Mouse (Mus musculus): ENCODE measurements at regions not wholly inside any gene's neighbourhood (a gene's known extent, or its start where the extent isn't known, plus 50 kb on each side); places are given as distances from the start of the nearest gene placed in this dataset.

DNA sequence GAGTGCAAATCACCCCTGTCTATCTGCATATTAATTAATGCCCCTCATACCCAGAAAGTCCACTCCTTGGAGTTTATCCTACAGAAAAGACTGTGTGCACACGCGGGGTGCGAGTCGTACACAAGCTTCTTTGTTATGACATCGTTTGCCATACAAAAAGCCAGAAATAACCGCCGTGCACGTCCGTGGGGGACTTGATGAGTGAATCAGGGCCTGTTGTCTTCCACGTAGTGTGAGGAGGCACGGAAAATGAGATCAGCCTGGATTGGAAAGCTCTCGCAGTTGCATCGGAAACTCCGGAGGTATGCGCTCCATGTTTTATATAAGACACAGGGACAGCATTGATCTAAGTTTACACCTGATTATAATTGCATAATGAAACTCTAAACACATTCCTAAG is 120.3 kb downstream of the Etnk1 start:
- H3K4me1 ChIP-seq, result no peaks in the 10 kb centered on the region
- no peak overlapping the region for H3K9ac ChIP-seq
- no peak for ATAC-seq (ENCODE audit: low FRiP score, low read depth)
- 79% methylated on average over 15 of the region's 15 CpGs for WGBS
- no peaks in the 10 kb centered on the region for H3K9me3 ChIP-seq
- H3K4me2 ChIP-seq (replicated peaks), result no peak overlapping the region
- no peaks in the 10 kb centered on the region for H3K36me3 ChIP-seq
- no peak overlapping the region for H3K4me3 ChIP-seq
- no peaks in the 10 kb centered on the region for H3K27me3 ChIP-seq (replicated peaks)
- H3K27ac ChIP-seq, result no peak overlapping the region

DNA sequence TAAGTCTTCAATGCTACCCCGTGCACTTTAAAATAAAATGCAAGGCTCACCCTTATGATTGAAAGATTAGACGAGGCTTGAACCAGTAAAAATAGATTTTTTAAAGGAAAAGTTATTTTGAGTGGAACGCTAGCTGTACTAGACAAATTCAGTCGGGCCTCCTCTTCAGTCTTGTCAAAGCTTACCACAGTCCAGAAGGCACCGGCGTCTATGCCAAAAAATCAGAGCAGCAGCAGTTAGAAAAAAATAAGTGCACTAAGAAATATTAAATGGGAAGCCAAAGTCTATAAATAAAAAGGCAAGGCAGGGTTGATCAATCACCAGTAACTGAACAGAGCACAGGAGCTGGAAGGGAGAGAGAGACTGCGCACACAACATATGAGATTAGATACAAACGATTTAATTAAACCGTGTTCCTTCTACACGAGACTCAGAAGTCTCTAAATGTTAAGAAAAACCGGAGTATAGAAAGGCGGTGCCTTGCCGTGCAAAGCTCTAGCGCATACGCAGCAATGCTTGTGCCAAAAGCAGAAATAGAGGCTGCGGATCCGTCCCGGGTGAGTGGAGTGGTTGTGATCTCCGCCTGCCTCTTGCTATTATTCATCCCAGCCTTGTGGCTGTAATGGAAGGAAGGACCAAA is 121.6 kb downstream of the Etnk1 start:
- Histone ChIP-seq H3K4me3 (no peak overlapping the region), H3K9me3 (no peaks in the 10 kb centered on the region), H3K27ac (no peak overlapping the region), H3K27me3 (replicated peaks) (no peaks in the 10 kb centered on the region), H3K9ac (no peak overlapping the region), H3K36me3 (no peaks in the 10 kb centered on the region), H3K4me1 (no peaks in the 10 kb centered on the region), H3K4me2 (replicated peaks) (no peak overlapping the region)
- WGBS, result 85% methylated on average over 19 of the region's 19 CpGs
- no peak for ATAC-seq (ENCODE audit: low FRiP score, low read depth)

DNA sequence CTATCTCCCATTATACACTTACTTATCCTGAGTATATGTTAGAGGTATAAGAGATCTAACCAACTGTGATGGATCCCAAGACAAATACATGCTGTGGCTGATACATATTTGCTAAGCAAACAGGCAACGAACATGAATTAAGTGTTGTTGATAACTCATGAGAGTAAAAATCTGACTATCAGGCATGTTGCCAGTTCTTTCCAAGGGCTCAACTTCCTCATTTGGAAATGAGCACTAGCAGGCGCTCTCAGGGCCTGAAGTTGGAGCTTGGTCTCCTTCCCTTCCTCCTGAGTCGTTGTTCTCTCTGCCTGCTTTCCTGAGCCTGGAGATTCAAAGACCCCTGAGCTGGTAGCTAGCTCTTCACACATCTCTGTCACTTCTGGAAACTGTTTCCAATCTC is 126.6 kb downstream of the Etnk1 start:
- no peak overlapping the region for H3K4me3 ChIP-seq
- WGBS, result 85% methylated on average over 3 of the region's 3 CpGs
- no peak for ATAC-seq (ENCODE audit: low FRiP score, low read depth)
- no peaks in the 10 kb centered on the region for H3K9me3 ChIP-seq
- no peak overlapping the region for H3K27ac ChIP-seq
- no peaks in the 10 kb centered on the region for H3K4me1 ChIP-seq
- H3K9ac ChIP-seq, result no peak overlapping the region
- H3K27me3 ChIP-seq (replicated peaks), result no peaks in the 10 kb centered on the region
- H3K4me2 ChIP-seq (replicated peaks), result no peak overlapping the region
- H3K36me3 ChIP-seq, result no peaks in the 10 kb centered on the region

DNA sequence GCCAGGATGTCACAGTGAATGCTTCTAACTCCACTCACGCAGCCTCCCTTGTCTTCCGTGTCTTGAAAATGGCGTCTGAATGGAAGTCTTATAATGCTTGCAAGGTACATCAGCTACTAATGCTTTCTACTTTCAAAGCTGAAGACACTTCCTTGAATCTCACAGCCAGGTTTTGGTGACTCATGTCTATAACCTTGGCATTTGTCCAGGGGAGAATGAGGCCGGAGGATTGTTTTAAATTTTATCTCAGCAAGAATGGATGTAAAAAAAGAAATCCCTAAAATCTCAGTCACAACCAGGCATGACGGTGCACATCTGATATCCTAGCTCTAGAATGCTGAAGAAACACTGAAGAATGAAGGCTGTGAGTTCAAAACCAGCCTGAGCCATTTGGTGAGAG is 131.4 kb downstream of the Etnk1 start:
- Histone ChIP-seq H3K4me1 (no peaks in the 10 kb centered on the region), H3K4me2 (replicated peaks) (no peak overlapping the region), H3K27ac (no peak overlapping the region), H3K36me3 (no peaks in the 10 kb centered on the region), H3K27me3 (replicated peaks) (no peaks in the 10 kb centered on the region), H3K9ac (no peak overlapping the region), H3K4me3 (no peak overlapping the region), H3K9me3 (no peaks in the 10 kb centered on the region)
- 92% methylated on average over 5 of the region's 5 CpGs for WGBS
- no peak for ATAC-seq (ENCODE audit: low FRiP score, low read depth)

DNA sequence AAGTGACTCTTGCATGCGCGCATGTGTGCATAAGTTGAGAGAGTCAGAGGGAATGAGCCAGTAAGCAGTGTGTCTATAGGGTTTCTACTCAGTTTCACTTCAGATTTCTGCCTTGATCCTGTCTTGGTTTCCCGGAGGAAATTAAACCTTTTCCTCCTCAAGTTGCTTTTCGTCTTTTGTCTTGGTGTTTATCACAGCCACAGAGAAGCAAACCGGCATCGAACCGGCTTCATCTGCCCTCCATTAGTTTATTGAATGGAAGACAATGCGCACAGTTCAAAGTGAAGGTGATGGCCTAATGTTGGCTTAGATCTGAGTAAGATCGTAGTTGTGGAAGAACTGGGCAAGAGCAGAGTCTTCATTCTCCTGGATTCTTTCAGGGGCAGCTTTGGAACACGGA is 134.4 kb downstream of the Etnk1 start:
- no peaks in the 10 kb centered on the region for H3K4me1 ChIP-seq
- no peaks in the 10 kb centered on the region for H3K36me3 ChIP-seq
- H3K27ac ChIP-seq, result no peak overlapping the region
- H3K4me2 ChIP-seq (replicated peaks), result no peak overlapping the region
- no peaks in the 10 kb centered on the region for H3K9me3 ChIP-seq
- no peak overlapping the region for H3K4me3 ChIP-seq
- no peak overlapping the region for H3K9ac ChIP-seq
- no peak for ATAC-seq (ENCODE audit: low FRiP score, low read depth)
- WGBS, result 95% methylated on average over 10 of the region's 10 CpGs
- no peaks in the 10 kb centered on the region for H3K27me3 ChIP-seq (replicated peaks)

DNA sequence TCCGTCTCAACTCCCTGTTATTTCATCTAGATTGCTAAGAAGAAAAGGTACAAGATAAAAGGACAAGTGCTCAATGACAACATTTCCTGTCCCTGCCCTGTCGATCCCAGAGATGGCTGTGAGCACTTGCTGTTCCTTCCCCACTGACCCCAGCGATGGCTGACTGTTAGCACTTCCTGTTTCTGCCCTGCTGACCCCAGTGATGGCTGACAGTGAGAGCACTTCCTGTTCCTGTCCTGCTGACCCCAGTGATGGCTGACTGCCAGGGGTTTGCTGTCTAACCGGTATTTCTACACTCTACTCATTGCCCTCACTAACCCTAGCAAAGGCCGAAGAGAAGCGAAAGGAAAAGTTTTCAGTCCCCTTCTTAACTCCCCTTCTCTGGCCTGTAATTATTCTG is 140.3 kb downstream of the Etnk1 start:
- H3K27ac ChIP-seq, result no peak overlapping the region

DNA sequence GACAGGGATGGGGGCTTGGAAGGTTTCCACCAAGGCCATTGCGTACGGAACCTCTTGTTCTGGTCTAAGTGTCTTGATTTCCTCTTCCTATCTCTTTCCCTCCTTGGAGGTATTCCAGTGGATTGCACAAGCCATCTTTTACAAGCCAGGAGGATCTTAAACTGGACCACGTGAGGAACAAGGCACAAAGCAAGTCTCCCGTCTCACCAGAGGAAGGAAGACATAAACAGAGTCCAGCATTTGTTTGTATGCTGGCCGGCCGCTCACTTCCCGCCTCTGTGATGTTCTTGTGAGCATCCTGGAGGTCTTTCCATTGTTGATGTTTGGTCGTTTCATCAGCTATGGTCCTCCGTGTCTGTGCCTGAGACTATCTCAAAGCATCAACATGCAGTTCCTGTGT is 148.8 kb downstream of the Etnk1 start:
- Histone ChIP-seq H3K4me1 (no peaks in the 10 kb centered on the region), H3K27me3 (replicated peaks) (no peaks in the 10 kb centered on the region), H3K36me3 (no peaks in the 10 kb centered on the region), H3K4me3 (no peak overlapping the region), H3K9me3 (no peaks in the 10 kb centered on the region), H3K27ac (no peak overlapping the region), H3K9ac (no peak overlapping the region), H3K4me2 (replicated peaks) (no peak overlapping the region)
- ATAC-seq (ENCODE audit: low FRiP score, low read depth), result no peak
- 79% methylated on average over 9 of the region's 9 CpGs for WGBS

More for the DNA sequence above, 140.3 kb downstream of the Etnk1 start:
- no peaks in the 10 kb centered on the region for H3K9me3 ChIP-seq
- WGBS, result 78% methylated on average over 6 of the region's 6 CpGs
- ATAC-seq (ENCODE audit: low FRiP score, low read depth), result no peak
- no peaks in the 10 kb centered on the region for H3K36me3 ChIP-seq
- H3K27me3 ChIP-seq (replicated peaks), result no peaks in the 10 kb centered on the region
- H3K9ac ChIP-seq, result no peak overlapping the region
- H3K4me1 ChIP-seq, result no peaks in the 10 kb centered on the region
- H3K4me3 ChIP-seq, result no peak overlapping the region
- H3K4me2 ChIP-seq (replicated peaks), result no peak overlapping the region

DNA sequence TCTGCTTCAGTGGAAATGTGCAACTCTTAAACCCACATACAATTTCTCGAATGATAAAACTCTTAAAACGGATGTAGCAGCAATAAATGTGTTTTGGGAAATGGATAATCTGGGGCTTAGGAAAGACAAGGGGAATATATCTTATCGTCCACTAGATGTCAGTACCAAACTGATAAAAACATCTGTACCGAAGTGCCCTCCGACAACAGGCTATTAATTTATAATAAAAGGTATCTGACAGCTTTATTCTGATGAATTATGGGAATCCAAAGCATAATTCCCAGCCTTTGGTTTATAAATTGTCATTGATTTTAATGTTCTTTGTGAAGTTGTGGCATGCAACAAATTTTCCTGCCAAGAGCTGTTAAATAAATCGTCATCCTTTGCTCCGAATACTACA is 153.4 kb downstream of the Etnk1 start:
- no peaks in the 10 kb centered on the region for H3K9me3 ChIP-seq
- H3K36me3 ChIP-seq, result no peaks in the 10 kb centered on the region
- no peaks in the 10 kb centered on the region for H3K27me3 ChIP-seq (replicated peaks)
- no peak for ATAC-seq (ENCODE audit: low FRiP score, low read depth)
- no peak overlapping the region for H3K9ac ChIP-seq
- no peak overlapping the region for H3K4me2 ChIP-seq (replicated peaks)
- H3K4me1 ChIP-seq, result peaks cover 4% of the 10 kb centered on the region; the same call in 1 of the 2 replicates
- no peak overlapping the region for H3K4me3 ChIP-seq
- H3K27ac ChIP-seq, result no peak overlapping the region
- WGBS, result 51% methylated on average over 7 of the region's 7 CpGs

DNA sequence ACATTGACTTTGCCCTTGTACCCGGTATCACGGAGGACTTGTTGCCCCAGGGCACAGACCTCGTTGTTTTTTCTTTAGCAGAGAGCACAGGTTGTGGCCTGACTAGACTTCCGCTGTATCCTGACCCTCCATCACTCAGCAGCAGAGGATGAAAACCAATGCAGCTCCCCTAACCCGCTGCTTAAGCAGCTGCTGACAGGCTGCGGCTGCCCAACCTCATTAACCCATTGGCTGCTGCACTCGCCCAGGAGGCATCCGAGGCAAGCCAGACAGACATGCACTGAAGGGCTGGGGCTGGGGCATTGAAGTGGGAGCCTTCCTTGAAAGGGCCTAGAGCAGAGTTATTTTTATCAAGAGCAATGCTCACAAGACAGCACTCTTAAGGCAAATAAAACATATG is 157.6 kb downstream of the Etnk1 start:
- H3K4me2 ChIP-seq (replicated peaks), result no peak overlapping the region
- ATAC-seq (ENCODE audit: low FRiP score, low read depth), result peak; percentile 49; the same call in 1 of the 2 replicates

DNA sequence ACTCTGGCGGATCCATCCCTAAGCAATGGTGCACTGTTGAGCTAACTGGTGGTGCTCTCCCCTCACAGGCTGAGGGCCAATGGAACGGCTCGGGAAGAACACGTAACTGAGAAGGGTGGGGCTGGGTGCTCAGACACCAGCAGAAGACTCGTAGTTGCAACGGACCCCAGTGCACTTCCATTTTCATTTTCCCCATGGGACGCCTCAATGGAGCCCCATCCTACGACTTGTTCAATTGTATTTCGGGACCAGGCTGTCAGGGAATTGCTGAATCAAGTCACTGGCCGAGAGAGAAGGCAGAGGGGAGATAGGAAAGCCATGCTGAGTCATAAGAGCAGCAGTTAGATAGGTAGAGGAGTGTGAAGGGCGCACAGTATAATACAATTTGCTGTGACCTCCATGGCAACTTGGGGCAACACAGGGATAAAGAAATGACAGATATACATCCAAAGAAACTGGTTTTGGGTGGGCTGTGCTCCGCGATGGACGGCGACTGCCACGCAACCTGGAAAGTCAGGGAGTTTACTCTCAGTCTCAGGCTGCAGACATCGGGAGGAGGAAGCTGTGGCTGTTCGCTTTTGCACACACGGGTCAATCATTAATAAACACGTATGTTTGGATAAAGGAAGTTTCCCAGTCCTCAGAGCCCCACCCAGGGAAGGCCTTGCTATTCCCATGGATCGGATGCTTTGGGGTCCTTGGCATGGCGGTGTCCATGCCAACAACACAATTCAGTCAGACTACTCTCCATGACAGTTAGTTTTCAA is 160.1 kb downstream of the Etnk1 start:
- H3K27me3 ChIP-seq (replicated peaks), result no peaks in the 10 kb centered on the region
- no peak overlapping the region for H3K27ac ChIP-seq
- H3K36me3 ChIP-seq, result no peaks in the 10 kb centered on the region
- no peak overlapping the region for H3K9ac ChIP-seq
- no peak overlapping the region for H3K4me3 ChIP-seq
- H3K4me2 ChIP-seq (replicated peaks), result no peak overlapping the region
- peaks cover 4% of the 10 kb centered on the region; the same call in 1 of the 2 replicates for H3K4me1 ChIP-seq
- no peak for ATAC-seq (ENCODE audit: low FRiP score, low read depth)
- WGBS, result 83% methylated on average over 22 of the region's 22 CpGs
- H3K9me3 ChIP-seq, result no peaks in the 10 kb centered on the region

More for the DNA sequence above, 157.6 kb downstream of the Etnk1 start:
- peaks cover 4% of the 10 kb centered on the region; the same call in 1 of the 2 replicates for H3K4me1 ChIP-seq
- no peaks in the 10 kb centered on the region for H3K36me3 ChIP-seq
- WGBS, result 18% methylated on average over 8 of the region's 8 CpGs
- no peak overlapping the region for H3K9ac ChIP-seq
- H3K9me3 ChIP-seq, result no peaks in the 10 kb centered on the region
- no peaks in the 10 kb centered on the region for H3K27me3 ChIP-seq (replicated peaks)
- H3K27ac ChIP-seq, result no peak overlapping the region
- no peak overlapping the region for H3K4me3 ChIP-seq

DNA sequence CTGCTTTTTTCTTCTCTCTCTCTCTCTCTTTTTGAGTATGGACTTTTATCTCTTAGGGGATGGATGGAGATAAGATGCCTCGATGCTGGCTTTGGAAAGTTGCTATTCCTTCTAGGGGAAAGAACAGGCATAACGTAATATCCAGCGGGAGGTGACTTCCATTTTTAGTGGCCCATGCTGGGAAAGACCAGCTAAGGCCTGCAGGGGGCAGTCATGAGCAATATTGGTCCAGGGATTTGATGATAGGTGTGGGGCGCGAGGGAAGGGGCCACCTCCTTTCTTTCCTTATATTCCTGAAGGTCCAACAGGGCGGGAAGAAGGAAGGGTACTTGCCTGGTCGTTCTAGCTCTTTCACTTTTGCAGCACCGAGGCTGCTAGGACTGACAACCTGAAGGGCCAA is 160.8 kb downstream of the Etnk1 start:
- 86% methylated on average over 8 of the region's 8 CpGs for WGBS

DNA sequence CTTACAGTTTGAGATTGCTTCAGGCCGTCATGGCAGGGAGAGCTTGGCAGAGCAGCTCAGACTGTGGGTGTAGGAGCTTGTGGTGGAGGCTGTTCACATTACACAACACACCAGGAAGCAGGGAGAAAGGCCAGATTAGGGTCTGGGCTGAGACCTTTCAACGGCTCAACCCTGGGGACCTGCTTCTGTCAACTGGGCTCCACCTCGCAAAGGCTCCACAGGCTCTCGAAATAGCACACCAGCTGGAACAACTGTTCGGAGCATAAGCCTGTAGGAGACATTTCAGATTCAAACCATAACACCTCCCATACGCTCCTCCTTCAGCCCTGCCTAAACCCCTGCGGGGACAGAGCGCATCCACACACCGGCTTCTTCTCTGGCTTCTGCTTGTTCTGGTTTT is 161.2 kb downstream of the Etnk1 start:
- Histone ChIP-seq H3K4me1 (peaks cover 4% of the 10 kb centered on the region; the same call in 1 of the 2 replicates), H3K27me3 (replicated peaks) (no peaks in the 10 kb centered on the region), H3K27ac (no peak overlapping the region), H3K4me3 (no peak overlapping the region), H3K9ac (no peak overlapping the region), H3K9me3 (no peaks in the 10 kb centered on the region), H3K36me3 (no peaks in the 10 kb centered on the region), H3K4me2 (replicated peaks) (no peak overlapping the region)
- no peak for ATAC-seq (ENCODE audit: low FRiP score, low read depth)
- 92% methylated on average over 9 of the region's 9 CpGs for whole genome bisulfite sequencing

More for the DNA sequence above, 160.8 kb downstream of the Etnk1 start:
- no peaks in the 10 kb centered on the region for H3K9me3 ChIP-seq
- no peak overlapping the region for H3K9ac ChIP-seq
- no peak for ATAC-seq (ENCODE audit: low FRiP score, low read depth)
- H3K27me3 ChIP-seq (replicated peaks), result no peaks in the 10 kb centered on the region
- no peak overlapping the region for H3K27ac ChIP-seq
- H3K4me3 ChIP-seq, result no peak overlapping the region
- H3K4me2 ChIP-seq (replicated peaks), result no peak overlapping the region
- H3K4me1 ChIP-seq, result peaks cover 4% of the 10 kb centered on the region; the same call in 1 of the 2 replicates
- H3K36me3 ChIP-seq, result no peaks in the 10 kb centered on the region

DNA sequence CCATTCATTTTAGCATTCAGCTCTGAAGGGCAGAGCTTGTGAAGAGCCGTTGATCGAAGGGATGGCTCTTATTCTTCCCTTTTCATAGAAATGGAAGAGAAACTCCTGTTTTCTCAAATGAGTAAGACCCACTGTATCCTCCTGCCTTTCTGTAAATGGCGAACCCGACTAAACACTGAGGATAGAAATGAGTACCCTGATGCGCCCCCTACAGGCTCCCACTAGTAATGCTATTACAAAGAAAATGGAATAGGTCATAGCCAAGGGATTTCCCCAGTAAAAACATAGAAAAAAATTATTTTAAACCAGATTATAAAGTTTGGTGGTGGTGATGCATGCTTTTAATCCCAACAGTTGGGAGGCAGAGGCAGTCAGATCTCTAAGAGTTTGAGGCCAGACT is 162.1 kb downstream of the Etnk1 start:
- ATAC-seq (ENCODE audit: low FRiP score, low read depth), result no peak
- Histone ChIP-seq H3K4me3 (no peak overlapping the region), H3K27ac (no peak overlapping the region), H3K4me2 (replicated peaks) (no peak overlapping the region), H3K9ac (no peak overlapping the region), H3K27me3 (replicated peaks) (no peaks in the 10 kb centered on the region), H3K9me3 (no peaks in the 10 kb centered on the region), H3K36me3 (no peaks in the 10 kb centered on the region), H3K4me1 (peaks cover 4% of the 10 kb centered on the region; the same call in 1 of the 2 replicates)
- WGBS, result 73% methylated on average over 5 of the region's 5 CpGs
